Mouse (Mus musculus): ENCODE measurements around the gene Tpp1. TPM values are rescaled to one million over a fixed set of nuclear protein-coding genes. Genes with fewer than 3 reads are reported as not detected.
"Not testable (repeated sequence)": the region's sequence is repeated elsewhere in the genome, so short reads cannot be mapped to it uniquely, and the experiment has no call there.

The Tpp1 gene
- polyA plus RNA-seq, 1 experiment from 2014 or later = 73.5 TPM

- WGBS (ENCODE audit: insufficient replicate concordance) = 28% methylated on average over 20 of the region's 20 CpGs
- H3K27me3 ChIP-seq (ENCODE audit: control insufficient read depth, insufficient read depth, low read depth, low read length); ATAC-seq (ENCODE audit: low read depth); H3K9me3 ChIP-seq (replicated peaks; ENCODE audit: control insufficient read depth, low read length): not testable (repeated sequence)
- peaks cover 26% of the 10 kb centered on the region for H3K36me3 ChIP-seq (ENCODE audit: control insufficient read depth, insufficient read depth)
- H3K27ac ChIP-seq (ENCODE audit: low read length) = peak overlapping the region; percentile 83; the same call in 1 of the 2 replicates
- peak overlapping the region; percentile 90 for H3K4me2 ChIP-seq (ENCODE audit: low read depth, low read length)
- peaks cover 29% of the 10 kb centered on the region for H3K4me1 ChIP-seq (ENCODE audit: control insufficient read depth, low read depth, low read length)
- peak overlapping the region; percentile 88 for H3K9ac ChIP-seq (ENCODE audit: low read depth, low read length)
- peak overlapping the region; percentile 92 for H3K4me3 ChIP-seq (ENCODE audit: low read depth, low read length)
Observed at GRCm38 (mm10) chr7:105743246-105743925, 8.6 kb downstream of the Tpp1 start.

- Histone ChIP-seq H3K4me2 (ENCODE audit: low read depth, low read length) (peak overlapping the region; percentile 90), H3K36me3 (ENCODE audit: control insufficient read depth, insufficient read depth) (peaks cover 23% of the 10 kb centered on the region), H3K4me1 (ENCODE audit: control insufficient read depth, low read depth, low read length) (peaks cover 35% of the 10 kb centered on the region), H3K4me3 (ENCODE audit: low read depth, low read length) (peak overlapping the region; percentile 92; the same call in 1 of the 2 replicates)
- WGBS (ENCODE audit: insufficient replicate concordance) = 79% methylated on average over 7 of the region's 7 CpGs
- not testable (repeated sequence) for H3K9ac ChIP-seq (ENCODE audit: low read depth, low read length); ATAC-seq (ENCODE audit: low read depth); H3K27ac ChIP-seq (ENCODE audit: low read length); H3K9me3 ChIP-seq (replicated peaks; ENCODE audit: control insufficient read depth, low read length); H3K27me3 ChIP-seq (ENCODE audit: control insufficient read depth, insufficient read depth, low read depth, low read length)
Observed at GRCm38 (mm10) chr7:105742539-105743215, 9.4 kb downstream of the Tpp1 start.

GRCm38 (mm10) chr7:105741978-105742377 is 10.1 kb downstream of the Tpp1 start:
- Histone ChIP-seq H3K4me3 (ENCODE audit: low read depth, low read length) (no peak overlapping the region), H3K9ac (ENCODE audit: low read depth, low read length) (no peak overlapping the region), H3K9me3 (replicated peaks; ENCODE audit: control insufficient read depth, low read length) (no peaks in the 10 kb centered on the region), H3K27ac (ENCODE audit: low read length) (no peak overlapping the region), H3K4me2 (ENCODE audit: low read depth, low read length) (no peak overlapping the region), H3K36me3 (ENCODE audit: control insufficient read depth, insufficient read depth) (peaks cover 23% of the 10 kb centered on the region), H3K4me1 (ENCODE audit: control insufficient read depth, low read depth, low read length) (peaks cover 39% of the 10 kb centered on the region), H3K27me3 (ENCODE audit: control insufficient read depth, insufficient read depth, low read depth, low read length) (no peaks in the 10 kb centered on the region)
- 86% methylated on average over 9 of the region's 9 CpGs for WGBS (ENCODE audit: insufficient replicate concordance)
- ATAC-seq (ENCODE audit: low read depth) = no peak

- no peak for ATAC-seq (ENCODE audit: low read depth)
- H3K27ac ChIP-seq (ENCODE audit: low read length) = no peak overlapping the region
Observed at GRCm38 (mm10) chr7:105740851-105741250, 11.2 kb downstream of the Tpp1 start.

GRCm38 (mm10) chr7:105740089-105740795 is 11.8 kb downstream of the Tpp1 start:
- peaks cover 39% of the 10 kb centered on the region for H3K4me1 ChIP-seq (ENCODE audit: control insufficient read depth, low read depth, low read length)
- no peaks in the 10 kb centered on the region for H3K9me3 ChIP-seq (replicated peaks; ENCODE audit: control insufficient read depth, low read length)
- H3K36me3 ChIP-seq (ENCODE audit: control insufficient read depth, insufficient read depth) = peaks cover 23% of the 10 kb centered on the region
- WGBS (ENCODE audit: insufficient replicate concordance) = 81% methylated on average over 13 of the region's 13 CpGs
- no peak for ATAC-seq (ENCODE audit: low read depth)
- no peak overlapping the region for H3K4me2 ChIP-seq (ENCODE audit: low read depth, low read length)
- no peak overlapping the region for H3K27ac ChIP-seq (ENCODE audit: low read length)
- H3K4me3 ChIP-seq (ENCODE audit: low read depth, low read length) = no peak overlapping the region
- H3K27me3 ChIP-seq (ENCODE audit: control insufficient read depth, insufficient read depth, low read depth, low read length) = no peaks in the 10 kb centered on the region
- H3K9ac ChIP-seq (ENCODE audit: low read depth, low read length) = no peak overlapping the region

More at GRCm38 (mm10) chr7:105740851-105741250, 11.2 kb downstream of the Tpp1 start:
- Histone ChIP-seq H3K4me2 (ENCODE audit: low read depth, low read length) (no peak overlapping the region), H3K36me3 (ENCODE audit: control insufficient read depth, insufficient read depth) (peaks cover 23% of the 10 kb centered on the region), H3K9ac (ENCODE audit: low read depth, low read length) (no peak overlapping the region), H3K4me1 (ENCODE audit: control insufficient read depth, low read depth, low read length) (peaks cover 39% of the 10 kb centered on the region), H3K27me3 (ENCODE audit: control insufficient read depth, insufficient read depth, low read depth, low read length) (no peaks in the 10 kb centered on the region), H3K4me3 (ENCODE audit: low read depth, low read length) (no peak overlapping the region), H3K9me3 (replicated peaks; ENCODE audit: control insufficient read depth, low read length) (no peaks in the 10 kb centered on the region)
- WGBS (ENCODE audit: insufficient replicate concordance) = 81% methylated on average over 6 of the region's 6 CpGs

GRCm38 (mm10) chr7:105738948-105739347 is 13.1 kb downstream of the Tpp1 start:
- Histone ChIP-seq H3K4me1 (ENCODE audit: control insufficient read depth, low read depth, low read length) (peaks cover 36% of the 10 kb centered on the region), H3K9ac (ENCODE audit: low read depth, low read length) (no peak overlapping the region; the same call in 1 of the 2 replicates), H3K9me3 (replicated peaks; ENCODE audit: control insufficient read depth, low read length) (no peaks in the 10 kb centered on the region), H3K36me3 (ENCODE audit: control insufficient read depth, insufficient read depth) (peaks cover 28% of the 10 kb centered on the region), H3K4me2 (ENCODE audit: low read depth, low read length) (peak overlapping the region; percentile 86; the same call in 1 of the 2 replicates), H3K27ac (ENCODE audit: low read length) (peak overlapping the region; percentile 39), H3K27me3 (ENCODE audit: control insufficient read depth, insufficient read depth, low read depth, low read length) (no peaks in the 10 kb centered on the region), H3K4me3 (ENCODE audit: low read depth, low read length) (no peak overlapping the region)
- WGBS (ENCODE audit: insufficient replicate concordance) = 34% methylated on average over 3 of the region's 3 CpGs
- no peak for ATAC-seq (ENCODE audit: low read depth)

GRCm38 (mm10) chr7:105738286-105738685 is 13.7 kb downstream of the Tpp1 start:
- H3K4me3 ChIP-seq (ENCODE audit: low read depth, low read length) = peak overlapping the region; percentile 17
- H3K27me3 ChIP-seq (ENCODE audit: control insufficient read depth, insufficient read depth, low read depth, low read length) = no peaks in the 10 kb centered on the region
- ATAC-seq (ENCODE audit: low read depth) = no peak
- H3K4me1 ChIP-seq (ENCODE audit: control insufficient read depth, low read depth, low read length) = peaks cover 33% of the 10 kb centered on the region
- 23% methylated on average over 2 of the region's 2 CpGs for WGBS (ENCODE audit: insufficient replicate concordance)
- H3K9ac ChIP-seq (ENCODE audit: low read depth, low read length) = peak overlapping the region; percentile 17; the same call in 1 of the 2 replicates
- H3K27ac ChIP-seq (ENCODE audit: low read length) = peak overlapping the region; percentile 39
- H3K36me3 ChIP-seq (ENCODE audit: control insufficient read depth, insufficient read depth) = peaks cover 35% of the 10 kb centered on the region
- no peaks in the 10 kb centered on the region for H3K9me3 ChIP-seq (replicated peaks; ENCODE audit: control insufficient read depth, low read length)
- H3K4me2 ChIP-seq (ENCODE audit: low read depth, low read length) = peak overlapping the region; percentile 86

- 20% methylated on average over 3 of the region's 3 CpGs for WGBS (ENCODE audit: insufficient replicate concordance)
- Histone ChIP-seq H3K36me3 (ENCODE audit: control insufficient read depth, insufficient read depth) (peaks cover 40% of the 10 kb centered on the region), H3K4me3 (ENCODE audit: low read depth, low read length) (peak overlapping the region; percentile 89), H3K9me3 (replicated peaks; ENCODE audit: control insufficient read depth, low read length) (no peaks in the 10 kb centered on the region), H3K27ac (ENCODE audit: low read length) (peak overlapping the region; percentile 89), H3K27me3 (ENCODE audit: control insufficient read depth, insufficient read depth, low read depth, low read length) (no peaks in the 10 kb centered on the region), H3K4me1 (ENCODE audit: control insufficient read depth, low read depth, low read length) (peaks cover 27% of the 10 kb centered on the region), H3K9ac (ENCODE audit: low read depth, low read length) (peak overlapping the region; percentile 94), H3K4me2 (ENCODE audit: low read depth, low read length) (peak overlapping the region; percentile 86)
- ATAC-seq (ENCODE audit: low read depth) = no peak
Observed at GRCm38 (mm10) chr7:105737648-105738047, 14.4 kb downstream of the Tpp1 start.

Measured in liver, embryonic 16.5 days (tissue).